Mouse (Mus musculus) layer of hippocampus, postnatal 36 days (tissue): Measurements from ENCODE around the gene Sbno2. TPM values are rescaled to one million over a fixed set of nuclear protein-coding genes. Genes with fewer than 3 reads are reported as not detected.

Experiments
- DNase-seq, 2 experiments: peaks; one replicate each; pipeline ENCODE4 v3.0.0; 2022
- total RNA-seq, 2 experiments: library from RNA; stranded (reverse); gene quantifications; 2 replicates each; pipeline ENCODE4 v1.2.3; 2021

Gene Sbno2
- total RNA-seq, 2 experiments from 2014 or later: 17.2 to 20.7 TPM

DNA sequence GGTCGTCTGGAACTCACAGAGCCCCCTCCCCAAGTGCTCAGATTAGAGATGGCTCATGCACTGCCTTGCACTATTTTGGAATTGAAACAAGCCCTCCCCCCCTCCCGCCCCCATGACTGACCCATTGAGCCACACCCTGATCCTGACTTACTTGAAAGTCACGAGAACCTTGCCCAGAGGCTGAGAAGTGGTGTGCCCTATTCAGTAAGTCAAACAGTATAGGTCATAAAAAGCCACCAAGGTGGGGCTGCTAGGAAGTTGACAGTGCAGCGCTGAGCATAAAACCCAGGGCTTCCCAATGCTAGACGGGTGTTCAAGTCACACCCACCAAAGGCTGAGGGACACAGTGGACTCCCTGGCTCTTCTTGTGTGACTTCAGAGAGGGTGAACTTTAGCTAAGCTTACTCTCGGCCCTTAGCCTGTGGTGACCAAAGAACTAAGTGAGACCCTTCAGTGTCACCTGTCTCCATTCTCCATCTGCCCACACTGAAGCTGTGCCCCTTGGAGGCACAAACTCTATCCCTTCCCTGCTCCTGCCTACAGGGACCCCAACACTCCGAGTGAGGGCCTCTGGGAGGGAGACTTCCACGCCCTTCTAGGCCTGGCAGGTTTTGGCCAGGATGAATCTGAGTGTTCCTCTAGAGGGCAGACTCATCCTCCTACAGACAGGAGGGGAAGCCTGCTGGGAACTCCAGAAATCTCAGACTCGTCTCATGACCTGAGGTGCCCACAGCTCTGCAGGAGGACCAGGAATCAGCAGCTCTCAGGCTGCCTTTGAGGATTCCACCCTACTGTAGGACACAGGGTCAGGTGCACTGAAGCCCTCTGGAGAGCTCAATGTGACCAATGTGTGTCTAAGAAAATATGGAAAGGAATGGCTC lies 71.6 kb downstream of the Sbno2 start:
- DNase-seq: no peak

DNA sequence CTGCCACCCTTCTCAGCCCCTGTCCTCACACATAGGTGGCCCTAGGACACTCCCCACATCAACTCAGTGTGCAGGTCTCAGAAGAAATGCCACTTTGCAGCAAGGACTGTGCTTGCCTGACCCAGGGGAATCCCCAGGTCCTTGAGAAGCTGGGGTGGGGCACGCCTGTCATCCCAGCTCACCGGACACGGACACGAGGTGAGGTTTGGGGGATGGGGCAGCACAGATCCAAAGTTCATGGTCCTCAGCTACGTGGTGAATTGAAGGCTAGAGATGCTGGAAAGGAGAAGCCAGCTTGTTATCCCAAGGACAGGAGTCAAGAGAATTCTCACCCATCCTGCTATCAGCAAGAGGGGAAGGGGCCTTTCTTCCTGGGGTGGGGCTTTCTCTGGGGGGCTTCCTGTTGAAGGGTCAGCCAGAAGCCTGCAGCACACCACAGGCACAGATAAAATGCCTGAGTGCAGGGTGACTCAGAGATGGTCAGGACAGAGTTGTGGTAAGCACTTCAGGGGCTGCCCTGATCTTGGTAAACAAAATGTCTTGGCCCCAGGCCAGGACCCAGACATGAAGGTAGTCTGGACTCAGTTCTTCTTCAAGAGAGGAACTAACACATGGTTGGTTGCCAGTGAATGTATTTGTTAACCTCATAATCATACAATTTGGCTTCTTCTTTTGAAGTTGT lies 72.4 kb downstream of the Sbno2 start:
- no peak for DNase-seq

DNA sequence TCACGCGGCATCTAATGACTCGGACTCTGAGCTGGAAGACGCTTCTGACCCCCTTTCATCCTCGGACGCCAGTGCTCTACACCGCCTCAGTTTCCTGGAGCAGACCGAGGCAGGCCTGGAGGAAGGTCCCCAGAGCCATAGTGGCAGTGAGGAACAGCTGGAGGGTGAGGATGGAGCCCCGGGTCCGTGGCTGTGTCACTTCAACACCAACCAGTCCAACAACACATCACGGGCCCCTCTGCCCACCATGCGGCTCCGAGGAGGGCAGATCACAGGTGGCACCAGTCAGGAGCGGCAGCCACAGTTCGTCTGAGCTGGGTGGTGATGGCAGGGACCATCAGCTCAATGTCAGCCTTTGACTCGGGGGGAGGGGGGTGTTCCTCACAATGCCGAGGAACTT lies 74.6 kb downstream of the Sbno2 start:
- no peak for DNase-seq

DNA sequence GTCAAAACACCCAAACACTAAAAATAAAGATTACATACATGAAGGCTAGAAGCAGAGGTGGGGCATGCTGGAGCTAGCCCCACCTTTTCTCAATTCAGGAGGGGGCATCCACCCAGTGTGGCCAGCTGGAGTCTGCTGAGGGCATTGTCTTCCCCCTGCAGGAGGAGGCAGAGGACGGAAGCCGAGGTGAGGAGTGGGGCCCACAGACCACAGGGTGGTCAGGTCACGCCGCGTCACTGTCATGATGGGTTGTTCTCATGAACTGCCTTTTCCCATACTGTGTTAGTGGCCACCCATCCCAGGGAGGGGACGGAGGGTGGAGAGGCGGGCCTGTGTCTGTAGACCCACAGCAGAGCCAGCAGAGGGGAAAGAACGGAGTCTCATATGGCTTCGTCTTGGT lies 75.2 kb downstream of the Sbno2 start:
- no peak for DNase-seq

DNA sequence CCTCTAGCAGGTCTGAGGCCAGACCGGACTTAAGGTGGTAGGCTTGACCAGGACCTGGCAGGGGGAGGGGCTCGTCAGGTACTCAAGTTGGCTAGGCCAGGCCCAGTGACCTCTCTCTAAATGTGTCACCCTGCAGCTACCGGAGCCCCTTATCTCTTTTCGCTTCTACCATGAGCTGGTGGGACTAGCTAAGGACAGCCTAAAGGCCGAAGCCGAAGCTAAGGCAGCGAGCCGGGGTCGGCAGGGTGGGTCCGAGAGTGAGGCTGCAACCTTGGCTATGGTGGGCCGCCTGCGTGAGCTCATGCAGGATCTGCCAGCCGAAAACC lies 76.9 kb downstream of the Sbno2 start:
- DNase-seq: no peak

DNA sequence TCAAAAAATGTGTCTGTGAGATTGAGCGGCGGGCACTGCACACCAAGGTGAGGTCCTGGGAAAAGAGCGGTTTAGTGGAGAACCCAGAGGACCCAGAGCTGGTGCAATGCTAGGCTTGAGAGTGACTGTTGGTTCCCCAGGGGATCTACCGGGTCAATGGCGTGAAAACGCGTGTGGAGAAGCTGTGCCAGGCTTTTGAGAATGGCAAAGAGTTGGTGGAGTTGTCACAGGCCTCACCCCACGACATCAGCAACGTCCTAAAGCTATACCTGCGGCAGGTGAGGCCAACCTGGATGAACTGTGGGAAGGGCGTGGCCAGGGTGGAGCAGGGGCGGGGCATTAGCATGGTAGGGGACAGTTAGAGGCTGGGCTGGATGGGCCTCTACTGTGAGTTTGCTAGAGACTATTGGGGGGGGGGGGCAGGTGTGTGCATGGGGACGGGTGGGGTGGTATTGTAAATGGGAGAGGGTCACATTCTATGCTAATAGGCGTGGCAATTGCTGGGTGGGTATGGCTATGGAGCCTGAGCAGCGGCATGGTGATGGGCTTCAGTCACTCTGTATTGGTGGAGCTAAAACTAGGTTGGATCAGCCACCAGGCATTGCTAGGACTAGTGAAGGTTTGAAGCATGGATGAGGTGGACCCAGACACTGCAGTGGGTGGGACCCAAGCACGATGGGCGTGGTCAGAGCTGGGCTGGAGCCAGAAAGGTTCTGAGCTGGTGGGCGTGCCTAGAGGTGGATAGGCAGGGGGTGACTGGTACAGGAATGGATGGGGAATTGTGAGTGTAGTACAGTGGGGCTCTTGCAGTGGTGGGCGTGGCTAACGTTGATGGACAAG lies 77.5 kb downstream of the Sbno2 start:
- no peak for DNase-seq

DNA sequence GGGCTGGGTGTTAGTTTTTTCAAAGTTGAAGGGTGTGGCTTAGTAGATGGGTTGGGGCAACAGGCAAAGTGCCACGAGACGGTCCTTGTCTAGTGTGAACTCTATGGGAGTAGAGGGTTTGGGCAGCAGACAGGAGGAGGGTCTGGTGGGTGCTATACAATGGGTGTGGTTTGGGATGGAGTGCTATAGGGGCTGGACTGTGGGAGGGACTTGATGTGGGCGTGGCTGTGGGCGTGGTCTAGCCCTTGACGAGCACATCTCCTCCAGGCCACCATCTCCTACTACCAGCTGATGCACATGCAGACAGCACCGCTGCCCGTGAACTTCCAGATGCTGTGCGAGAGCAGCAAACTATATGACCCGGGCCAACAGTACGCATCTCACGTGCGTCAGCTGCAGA lies 79.5 kb downstream of the Sbno2 start:
- no peak for DNase-seq

DNA sequence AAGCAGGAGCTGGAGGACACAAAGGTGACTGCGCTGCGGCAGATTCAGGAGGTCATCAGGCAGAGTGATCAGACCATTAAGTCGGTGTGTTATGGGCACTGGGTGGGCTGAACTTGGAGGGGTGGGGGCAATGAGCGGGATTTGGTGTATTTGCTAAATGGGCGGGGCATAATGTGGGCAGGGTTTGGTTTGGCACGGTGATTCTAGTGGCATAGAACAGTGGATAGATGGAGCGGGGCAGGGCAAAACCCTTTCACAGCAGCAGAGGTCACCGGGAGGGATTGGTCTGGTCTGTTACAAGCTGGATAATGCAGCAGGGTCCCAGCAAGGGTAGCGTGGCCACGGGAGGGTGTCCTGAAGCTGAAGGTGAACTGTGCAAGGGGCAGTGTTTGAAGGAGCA lies 79.9 kb downstream of the Sbno2 start:
- DNase-seq: no peak

DNA sequence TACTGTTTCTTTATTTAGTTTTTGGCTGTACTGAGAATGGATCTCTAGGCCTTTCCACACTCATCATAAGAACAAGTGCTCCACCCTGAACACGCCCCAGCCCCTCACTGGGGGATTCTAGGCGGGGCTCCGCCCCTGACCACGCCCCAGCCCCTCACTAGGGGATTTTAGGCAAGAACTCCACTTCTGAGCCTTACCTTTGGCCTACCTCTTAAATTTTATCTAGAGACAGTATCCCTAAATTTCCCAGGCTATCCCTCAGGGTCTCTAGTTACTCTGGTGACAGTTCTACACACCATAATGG lies 80.4 kb downstream of the Sbno2 start:
- DNase-seq: no peak

DNA sequence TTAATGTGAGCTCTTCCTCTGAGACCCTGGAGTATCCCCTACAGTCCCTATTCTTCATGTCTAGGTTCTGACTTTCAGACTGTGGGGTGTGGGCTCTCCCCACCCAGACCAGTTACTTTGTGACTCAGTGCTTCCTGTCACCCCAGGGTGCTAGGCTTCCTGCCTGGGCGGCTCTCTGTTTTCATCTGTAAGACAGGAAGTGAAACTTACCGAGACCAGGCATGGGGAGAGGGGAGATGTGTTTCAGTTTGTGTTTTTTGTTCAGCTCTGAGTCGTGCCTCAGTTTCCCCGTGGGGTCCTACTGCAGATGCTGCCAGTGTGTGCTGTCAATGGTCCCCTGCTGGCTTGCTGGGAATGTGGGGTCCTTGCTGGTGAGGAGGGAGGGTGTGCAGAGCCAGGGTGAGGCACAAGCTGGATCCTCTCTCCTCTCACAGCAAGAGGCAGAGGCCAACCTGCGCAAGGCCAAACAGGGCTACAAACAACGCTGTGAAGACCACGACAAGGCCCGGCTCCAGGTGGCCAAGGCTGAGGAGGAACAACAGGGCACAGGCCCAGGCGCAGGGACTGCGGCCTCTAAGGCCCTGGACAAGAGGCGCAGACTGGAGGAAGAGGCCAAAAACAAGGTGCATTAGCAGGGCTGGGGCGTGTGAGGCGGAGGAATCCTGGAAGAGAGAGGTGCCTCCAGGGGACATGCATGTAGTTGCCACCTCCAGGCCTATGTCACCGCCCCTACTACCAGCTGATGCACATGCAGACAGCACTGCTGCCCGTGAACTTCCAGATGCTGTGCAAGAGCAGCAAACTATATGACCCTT lies 80.9 kb downstream of the Sbno2 start:
- DNase-seq: no peak

DNA sequence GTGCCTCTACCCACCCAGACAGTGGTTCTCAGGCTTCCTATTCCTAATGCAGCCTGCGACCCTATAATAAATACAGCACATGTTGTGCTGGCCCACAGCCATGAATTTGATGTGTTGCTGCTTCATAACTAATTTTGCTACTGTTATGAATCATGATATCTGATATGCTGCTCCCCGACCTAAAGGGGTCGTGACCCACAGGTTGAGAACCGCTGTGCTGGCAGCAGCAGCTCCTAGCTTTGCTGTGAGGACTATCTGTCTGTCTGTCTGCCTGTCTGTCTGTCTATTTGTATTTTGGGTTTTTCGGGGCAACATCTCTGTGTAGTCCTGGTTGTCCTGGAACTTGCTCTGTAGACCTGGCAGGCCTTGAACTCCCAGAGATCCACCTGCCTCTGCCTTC lies 81.6 kb downstream of the Sbno2 start:
- no peak for DNase-seq

DNA sequence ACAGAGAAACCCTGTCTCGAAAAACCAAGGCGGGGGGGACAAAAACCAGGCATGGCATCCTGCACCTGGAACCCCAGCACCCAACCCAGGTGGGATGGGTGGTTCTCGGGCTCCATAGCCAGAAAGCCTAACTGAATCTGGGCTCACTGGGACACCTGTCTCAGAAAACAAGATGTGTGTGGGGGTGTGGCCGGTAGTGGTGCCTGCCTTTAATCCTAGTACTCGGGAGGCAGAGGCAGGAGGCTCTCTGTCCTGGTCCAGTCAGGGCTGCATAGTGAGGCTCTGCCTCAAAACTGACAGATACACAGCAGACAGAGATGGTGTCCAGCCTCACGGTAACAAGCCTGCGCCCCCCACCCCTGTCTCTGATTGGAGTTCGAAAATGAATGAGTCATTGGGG lies 82.6 kb downstream of the Sbno2 start:
- no peak for DNase-seq

DNA sequence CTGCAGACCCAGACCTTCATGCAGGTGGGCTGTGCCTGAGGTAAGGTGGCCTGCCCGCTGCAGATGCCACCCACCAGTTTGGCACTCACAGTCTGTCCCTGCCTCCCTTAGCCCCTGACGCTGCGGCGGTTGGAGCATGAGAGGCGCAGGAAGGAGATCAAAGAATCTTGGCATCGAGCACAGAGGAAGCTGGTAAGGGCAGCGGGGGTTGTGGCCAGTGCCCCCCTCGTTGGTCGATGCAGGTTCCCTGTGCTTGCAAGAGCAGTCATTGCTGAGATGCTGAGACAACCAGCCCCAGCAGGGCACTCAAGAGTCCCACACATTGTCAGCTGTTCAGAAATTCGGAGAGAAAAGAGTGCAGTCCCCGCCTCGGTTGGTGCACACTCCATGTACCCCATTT lies 83.2 kb downstream of the Sbno2 start:
- DNase-seq: no peak

DNA sequence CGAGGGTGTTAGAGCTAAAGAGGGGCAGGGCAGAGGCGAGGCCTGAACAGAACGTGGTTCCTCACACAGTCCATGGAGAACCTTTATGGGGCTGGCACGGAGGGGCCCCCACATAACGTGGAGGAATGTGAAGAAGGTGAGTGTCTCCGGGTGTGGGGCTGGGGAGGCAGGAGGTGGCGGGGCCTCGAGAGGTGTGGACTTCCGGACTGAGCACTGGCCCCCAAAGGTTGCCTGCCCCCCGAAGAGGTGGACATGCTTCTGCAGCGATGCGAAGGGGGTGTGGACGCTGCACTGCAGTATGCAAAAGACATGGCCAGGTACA lies 84.1 kb downstream of the Sbno2 start:
- DNase-seq: no peak

DNA sequence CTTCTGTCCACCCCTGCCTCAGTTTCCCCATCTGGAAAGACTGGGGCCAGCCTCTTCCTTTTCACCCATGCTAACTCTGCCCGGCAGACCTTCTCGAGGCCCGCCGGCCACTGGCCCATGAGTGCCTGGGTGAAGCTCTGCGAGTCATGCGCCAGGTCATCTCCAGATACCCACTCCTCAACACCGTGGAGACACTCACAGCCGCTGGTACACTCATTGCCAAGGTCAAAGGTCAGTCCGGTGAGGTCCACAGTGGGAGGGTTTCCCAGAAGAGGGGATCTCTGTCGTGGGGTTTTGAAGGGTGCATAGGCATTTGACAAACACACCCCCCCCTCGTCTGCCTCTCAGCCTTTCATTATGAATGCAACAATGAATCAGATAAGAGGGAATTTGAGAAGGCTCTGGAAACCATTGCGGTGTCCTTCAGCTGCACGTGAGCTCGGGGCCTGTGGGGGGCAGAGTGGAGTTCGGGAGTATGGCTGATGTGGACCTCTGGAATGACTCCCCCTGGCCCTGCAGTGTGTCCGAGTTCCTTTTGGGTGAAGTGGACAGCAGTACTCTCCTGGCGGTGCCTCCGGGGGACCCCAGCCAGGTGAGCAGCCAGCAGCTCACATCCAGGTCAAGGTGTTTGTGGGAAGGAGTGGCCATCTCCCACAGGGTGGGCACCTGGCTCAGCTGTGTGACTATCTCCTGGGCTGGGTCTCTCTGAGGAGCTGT lies 84.6 kb downstream of the Sbno2 start:
- DNase-seq: no peak

DNA sequence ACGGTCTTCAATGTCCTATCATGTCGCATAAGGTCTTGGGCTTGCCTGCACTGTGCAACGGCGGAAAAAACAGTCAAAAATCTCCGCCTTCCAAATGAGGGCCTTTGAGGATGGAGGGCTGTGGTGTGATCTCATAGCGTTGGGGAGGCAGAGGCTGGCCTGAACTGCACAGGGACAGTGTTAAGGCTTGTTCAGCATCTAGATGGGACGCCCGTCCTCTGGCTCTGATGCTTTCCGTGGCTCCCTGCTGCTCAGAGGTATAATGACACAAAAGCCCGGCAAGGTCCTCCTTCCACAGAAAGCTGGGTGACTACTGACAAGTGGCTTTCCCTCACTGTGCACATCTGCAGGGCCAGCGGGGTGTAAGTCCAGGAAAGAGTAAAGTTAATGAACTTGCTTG lies 85.2 kb downstream of the Sbno2 start:
- DNase-seq: no peak

DNA sequence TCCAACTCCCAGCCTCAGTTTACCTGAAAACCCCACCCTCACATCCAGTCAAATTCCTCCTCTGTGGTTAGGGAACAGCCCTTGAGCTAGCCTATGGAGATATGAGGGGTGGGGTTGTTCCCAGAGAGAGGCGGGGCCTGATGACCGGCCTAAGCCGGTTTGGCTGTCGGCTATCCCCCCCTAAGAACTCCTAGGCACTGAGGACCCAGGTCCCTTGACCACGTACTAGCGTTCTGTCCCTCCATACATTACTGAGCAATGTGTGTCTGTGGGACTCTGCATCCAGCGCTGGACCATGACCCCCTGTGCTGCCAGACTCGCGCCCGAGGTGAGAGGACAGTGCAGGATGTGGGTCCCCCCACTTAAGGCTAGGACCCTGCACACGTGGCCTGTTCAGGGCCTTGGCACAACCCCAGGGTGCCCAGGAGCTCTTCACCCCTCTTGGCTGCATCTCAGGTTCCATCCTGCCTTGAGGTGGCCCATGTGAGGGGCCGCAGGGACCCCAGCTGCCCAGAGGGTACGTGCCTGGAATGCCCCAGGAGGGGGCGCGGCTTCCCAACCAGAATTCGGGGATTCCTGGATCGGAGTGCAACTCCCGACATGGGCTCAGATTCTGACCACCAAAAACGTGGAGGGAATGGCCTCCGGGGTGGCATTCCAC lies 85.8 kb downstream of the Sbno2 start:
- DNase-seq: no peak

DNA sequence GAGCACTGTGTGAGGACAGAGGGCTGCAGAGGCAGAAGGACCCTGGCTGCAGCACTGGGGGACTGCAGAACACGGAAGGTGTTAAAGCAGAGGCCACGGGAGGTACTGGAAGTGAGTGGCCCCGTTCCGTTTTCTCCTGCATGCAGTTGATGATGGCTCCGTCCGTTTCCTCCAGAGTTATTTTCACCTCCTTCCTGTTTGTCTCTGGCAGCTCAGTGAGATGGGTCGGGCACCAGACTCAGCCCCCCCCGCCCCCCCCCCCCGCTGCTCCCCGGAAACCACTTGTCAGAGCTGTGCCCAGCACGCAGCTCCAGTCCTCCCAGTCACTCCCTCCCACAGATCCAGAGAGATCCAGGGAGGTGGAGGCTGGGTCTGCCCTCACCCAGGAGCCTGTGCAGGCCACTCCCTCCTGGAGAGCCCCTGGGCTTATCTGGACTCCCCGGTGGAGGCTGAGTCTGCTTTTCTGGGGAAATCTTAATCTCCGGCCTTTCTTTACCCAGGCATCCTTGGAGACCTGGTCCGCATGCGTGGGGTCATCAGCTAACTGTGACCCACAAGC lies 86.6 kb downstream of the Sbno2 start:
- DNase-seq: no peak

DNA sequence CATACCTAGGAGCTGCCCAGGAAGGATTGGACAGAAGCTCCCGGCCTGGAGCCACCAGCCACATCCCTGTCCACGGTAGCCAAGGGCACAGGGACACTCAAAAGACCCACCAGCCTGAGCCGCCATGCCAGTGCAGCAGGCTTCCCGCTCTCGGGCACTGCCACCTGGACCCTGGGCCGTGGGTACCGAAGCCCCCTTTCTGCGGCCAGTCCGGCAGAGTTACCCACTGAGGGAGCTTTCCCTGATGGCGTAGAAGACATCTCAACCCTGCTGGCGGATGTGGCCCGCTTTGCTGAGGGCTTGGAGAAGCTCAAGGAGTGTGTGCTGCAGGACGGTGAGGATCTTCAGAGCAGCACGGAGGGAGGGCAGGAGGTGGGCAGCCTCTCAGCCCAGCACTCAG lies 87.6 kb downstream of the Sbno2 start:
- no peak for DNase-seq

DNA sequence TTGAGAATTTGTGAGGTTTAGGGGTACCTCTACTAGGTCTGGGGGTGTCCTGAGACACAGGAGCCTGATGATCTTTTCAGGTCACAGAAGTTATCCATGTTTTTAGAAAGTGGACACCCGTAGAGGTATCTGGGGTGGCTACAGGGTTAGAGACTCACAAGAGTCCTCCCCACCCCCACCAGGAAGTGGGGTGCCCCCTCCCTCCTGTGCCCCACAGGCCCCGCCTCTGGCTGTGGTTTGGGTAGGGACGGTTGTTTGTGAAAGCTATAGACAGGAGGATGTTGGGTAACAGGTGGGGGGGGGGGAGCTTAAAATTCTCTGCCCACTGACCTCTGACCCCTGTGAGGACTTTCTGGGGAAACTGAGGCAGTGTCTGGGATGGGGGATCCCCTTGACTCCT lies 88.0 kb downstream of the Sbno2 start:
- no peak for DNase-seq

DNA sequence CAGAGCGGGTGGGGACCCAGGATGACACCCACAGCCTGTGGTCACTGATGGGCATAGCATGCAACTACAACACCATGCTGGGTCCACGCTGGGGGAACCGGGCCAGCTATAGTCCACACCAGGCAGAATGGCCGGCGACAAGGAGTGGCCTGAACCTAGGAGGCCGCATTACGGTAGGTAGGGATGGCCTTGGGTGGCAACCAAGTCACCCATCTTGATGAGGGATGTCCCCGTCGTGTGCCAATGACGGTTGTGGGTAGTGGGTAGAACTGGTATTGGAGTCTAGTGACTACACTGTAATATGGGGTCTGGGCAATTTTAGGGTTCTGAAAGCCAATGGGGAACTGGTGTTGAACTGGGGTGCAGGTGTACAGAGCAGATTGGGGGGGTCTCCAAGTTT lies 88.4 kb downstream of the Sbno2 start:
- DNase-seq: no peak
